Mouse (Mus musculus): Measurements from ENCODE around the gene Cldn6.

Gene Cldn6

GRCm38 (mm10) chr17:23675127-23675526 is 3.9 kb upstream of the Cldn6 start:
- no peak for DNase-seq (ENCODE audit: low spot score)

GRCm38 (mm10) chr17:23675564-23676281 is 3.3 kb upstream of the Cldn6 start:
- no peak for DNase-seq (ENCODE audit: low spot score)

GRCm38 (mm10) chr17:23676473-23677031 is 2.5 kb upstream of the Cldn6 start:
- DNase-seq (ENCODE audit: low spot score) = no peak

GRCm38 (mm10) chr17:23677236-23677679 is 1.8 kb upstream of the Cldn6 start, which contains the start of gene Tnfrsf12a:
Gene Tnfrsf12a (minus strand): TSS chr17:23677468.
- DNase-seq (ENCODE audit: low spot score) = peak; percentile 81

GRCm38 (mm10) chr17:23680336-23680735 is 1.3 kb downstream of the Cldn6 start:
- DNase-seq (ENCODE audit: low spot score) = no peak

DNA sequence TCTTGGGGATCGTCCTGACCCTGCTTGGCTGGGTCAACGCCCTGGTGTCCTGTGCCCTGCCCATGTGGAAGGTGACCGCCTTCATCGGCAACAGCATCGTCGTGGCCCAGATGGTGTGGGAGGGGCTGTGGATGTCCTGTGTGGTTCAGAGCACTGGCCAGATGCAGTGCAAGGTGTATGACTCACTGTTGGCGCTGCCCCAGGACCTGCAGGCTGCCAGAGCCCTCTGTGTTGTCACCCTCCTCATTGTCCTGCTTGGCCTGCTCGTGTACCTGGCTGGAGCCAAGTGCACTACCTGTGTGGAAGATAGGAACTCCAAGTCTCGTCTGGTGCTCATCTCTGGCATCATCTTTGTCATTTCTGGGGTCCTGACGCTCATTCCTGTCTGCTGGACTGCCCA is 2.0 kb downstream of the Cldn6 start:
- DNase-seq (ENCODE audit: low spot score) = no peak

GRCm38 (mm10) chr17:23682092-23682491 is 3.0 kb downstream of the Cldn6 start:
- DNase-seq (ENCODE audit: low spot score) = no peak

DNA sequence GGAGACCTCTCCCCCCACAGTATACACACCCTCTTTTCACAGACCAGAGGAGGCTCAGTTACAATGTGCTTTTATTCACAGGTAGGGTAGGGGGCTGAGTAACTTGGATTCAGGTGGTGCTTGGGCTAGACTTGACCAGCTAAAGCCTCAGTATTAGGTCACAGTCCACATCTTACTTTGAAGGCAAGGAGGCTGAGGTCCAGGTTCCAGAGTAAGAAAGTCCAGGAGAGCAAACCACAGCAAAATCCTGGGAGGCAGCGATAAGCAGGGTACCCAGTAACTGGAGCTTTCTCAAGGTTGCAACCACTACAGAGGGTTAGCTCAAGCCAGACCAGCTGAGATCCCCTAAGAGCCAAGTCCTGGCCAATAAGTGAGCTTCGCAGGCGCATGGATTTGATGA is 3.5 kb downstream of the Cldn6 start:
- no peak for DNase-seq (ENCODE audit: low spot score)

DNA sequence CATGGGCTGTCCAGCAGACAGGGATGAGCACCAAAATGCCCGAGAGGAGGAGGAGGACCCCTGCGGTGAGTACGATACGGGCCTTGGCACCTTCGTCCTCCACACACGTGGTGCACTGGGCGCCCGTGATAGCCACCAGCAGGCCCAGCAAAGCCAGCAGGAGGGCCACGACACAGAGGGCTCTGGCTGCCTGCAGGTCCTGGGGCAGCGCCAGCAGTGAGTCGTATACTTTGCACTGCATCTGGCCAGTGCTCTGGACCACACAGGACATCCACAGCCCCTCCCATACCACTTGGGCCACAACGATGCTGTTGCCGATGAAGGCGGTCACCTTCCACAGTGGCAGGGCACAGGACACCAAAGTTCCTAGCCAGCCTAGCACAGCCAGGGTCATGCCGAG is 4.2 kb downstream of the Cldn6 start:
- no peak for DNase-seq (ENCODE audit: low spot score)

- DNase-seq (ENCODE audit: low spot score) = no peak
Observed at GRCm38 (mm10) chr17:23683856-23684672, 5.0 kb downstream of the Cldn6 start, which contains the start of gene Cldn9. Gene Cldn9 (minus strand): TSS chr17:23684026.

GRCm38 (mm10) chr17:23694491-23694890 is 15.4 kb downstream of the Cldn6 start:
- no peak for DNase-seq (ENCODE audit: low spot score)

DNA sequence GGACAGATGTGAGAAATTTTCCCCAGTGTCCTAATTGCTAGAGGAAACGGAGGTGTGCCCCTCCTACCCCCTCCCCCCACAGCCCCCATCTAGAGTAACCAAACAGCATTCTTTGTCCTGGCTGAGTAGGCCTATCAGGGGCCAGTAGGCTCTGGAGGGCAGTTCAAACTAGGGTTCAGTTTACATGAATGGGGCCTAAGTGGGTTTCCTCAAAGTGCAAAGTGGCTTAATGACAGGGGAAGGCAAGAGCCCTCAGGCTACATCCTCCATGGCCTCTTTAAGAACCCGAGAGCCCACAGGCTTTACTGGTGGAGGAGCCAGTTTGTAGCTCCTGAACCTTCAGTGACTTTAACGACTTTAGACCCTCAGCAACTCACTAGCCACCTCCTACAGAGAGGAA is 16.8 kb downstream of the Cldn6 start:
- no peak for DNase-seq (ENCODE audit: low spot score)

GRCm38 (mm10) chr17:23699131-23700077 is 20.4 kb downstream of the Cldn6 start:
- DNase-seq (ENCODE audit: low spot score) = no peak

DNA sequence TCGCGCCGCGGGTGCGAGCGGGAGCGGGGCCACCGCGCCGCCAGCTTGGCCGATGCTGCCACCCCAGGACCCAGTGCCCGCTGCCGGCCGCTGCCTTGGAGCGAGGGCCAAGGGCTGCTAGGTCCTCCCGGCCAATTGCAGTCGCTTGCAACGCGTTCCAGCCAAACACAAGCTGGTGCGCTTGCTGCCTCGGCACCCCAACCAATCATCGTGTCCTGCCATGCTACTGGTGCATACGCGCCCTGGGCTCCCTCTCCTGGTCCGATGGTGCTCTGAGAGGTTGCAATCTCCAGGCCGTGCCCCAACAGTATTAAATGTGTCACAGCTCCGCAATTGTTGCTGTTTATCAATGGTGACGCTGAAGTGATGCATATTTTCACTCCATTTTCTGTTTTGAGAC is 21.0 kb downstream of the Cldn6 start:
- DNase-seq (ENCODE audit: low spot score) = peak; percentile 86

DNA sequence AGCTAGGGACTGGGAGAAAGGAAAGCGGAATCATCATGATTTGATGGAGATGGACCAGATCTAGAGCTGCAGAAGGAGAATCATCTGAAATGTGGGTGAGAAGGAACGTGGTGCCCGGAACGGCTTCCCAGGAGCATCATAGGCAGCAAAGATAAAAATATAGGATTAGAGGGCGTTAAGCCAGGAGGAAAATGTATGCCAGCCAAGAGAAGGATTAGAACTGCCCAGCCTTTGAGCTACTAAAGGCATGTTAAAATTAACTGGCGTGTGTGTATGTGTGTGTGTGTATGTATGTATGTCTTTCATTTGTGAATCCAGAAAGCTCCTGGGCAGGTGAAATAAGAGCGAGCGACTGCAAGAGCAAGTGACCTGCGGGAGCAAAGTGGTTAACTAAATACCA is 24.3 kb downstream of the Cldn6 start:
- DNase-seq (ENCODE audit: low spot score) = no peak

DNA sequence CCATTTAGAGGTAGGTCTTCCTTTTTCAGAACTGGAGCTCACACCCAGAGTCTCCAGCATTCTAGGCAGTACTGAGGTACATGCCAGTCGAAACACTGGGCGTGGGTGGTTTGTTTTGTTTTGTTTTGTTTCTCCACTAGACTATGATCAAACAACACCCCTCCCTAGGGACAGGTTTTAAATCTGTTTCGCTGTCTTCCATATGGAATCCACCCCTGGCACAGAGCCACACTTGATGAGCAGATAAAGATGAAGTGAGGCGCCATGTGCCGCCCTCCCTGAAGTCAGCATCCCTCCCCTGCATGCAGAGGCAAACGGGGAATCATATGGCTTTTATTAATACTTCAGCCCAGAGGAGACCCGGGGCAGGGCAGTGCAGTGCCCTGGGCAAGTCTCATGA is 25.7 kb downstream of the Cldn6 start:
- DNase-seq (ENCODE audit: low spot score) = no peak

DNA sequence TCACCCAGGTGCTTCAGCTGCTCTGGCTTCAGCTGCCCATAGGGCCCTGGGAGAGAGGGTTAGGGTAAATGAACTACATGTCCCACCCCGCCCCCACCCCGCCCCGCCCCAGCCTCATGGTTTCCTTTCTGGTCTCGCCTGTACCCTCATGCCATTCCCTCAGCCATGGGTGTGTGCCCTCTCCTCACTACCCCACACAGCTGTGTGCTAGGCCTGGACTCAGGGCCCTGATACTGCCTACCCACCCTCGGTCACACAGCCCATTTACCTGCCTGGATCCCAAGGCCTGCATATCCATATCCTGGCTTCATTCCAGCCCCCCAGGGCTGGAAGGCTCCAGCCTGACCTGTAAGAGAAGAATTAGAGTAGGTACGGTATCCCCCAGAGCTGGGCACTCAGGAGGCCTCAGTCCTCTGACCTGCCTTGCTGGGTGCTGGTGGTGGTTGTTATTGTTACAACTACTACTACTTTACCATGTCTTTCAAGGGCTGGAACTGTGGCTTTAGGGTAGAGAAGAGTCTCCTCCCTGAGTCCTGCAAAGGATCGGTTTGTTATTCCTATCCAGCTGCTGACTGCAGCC is 26.6 kb downstream of the Cldn6 start:
- no peak for DNase-seq (ENCODE audit: low spot score)

DNA sequence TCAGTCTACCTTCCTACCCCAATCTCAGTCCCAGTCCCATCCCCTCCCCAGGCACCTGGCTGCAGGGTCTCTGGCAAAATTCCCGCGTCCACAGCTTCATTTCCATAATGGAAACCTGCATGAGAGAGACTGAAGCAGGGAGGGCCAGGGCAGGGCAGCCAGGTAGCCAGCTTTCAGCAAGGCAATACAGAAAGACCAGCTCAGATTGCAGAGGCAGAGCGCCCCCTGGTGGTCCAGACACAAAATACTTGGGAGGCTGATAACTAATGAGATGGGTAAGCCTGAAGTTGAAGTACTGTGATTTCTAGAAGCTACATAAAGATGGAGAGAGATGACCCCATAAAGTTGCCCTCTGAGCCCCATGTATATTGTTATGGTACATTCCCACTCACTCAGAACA is 27.2 kb downstream of the Cldn6 start:
- DNase-seq (ENCODE audit: low spot score) = peak; percentile 62

DNA sequence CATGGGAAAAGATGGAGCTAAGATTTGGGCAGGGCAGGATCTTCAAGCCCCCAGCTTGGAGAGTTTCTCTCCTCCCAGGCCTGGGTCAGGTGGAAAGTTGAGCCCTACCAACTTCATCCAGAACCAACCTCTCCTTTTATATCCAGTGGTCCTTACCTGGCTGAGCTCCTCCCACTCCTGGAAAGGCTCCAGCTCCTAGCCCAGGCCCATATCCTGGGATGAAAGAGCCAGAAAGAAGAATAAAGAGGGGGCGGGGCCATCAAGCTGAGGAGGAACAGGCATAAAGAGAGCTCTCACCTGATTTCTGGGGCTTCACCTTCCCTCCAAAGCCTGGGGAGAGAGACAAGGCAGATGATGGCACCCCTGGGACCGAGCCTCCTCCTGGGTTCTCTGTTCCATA is 38.0 kb downstream of the Cldn6 start:
- no peak for DNase-seq (ENCODE audit: low spot score)

DNA sequence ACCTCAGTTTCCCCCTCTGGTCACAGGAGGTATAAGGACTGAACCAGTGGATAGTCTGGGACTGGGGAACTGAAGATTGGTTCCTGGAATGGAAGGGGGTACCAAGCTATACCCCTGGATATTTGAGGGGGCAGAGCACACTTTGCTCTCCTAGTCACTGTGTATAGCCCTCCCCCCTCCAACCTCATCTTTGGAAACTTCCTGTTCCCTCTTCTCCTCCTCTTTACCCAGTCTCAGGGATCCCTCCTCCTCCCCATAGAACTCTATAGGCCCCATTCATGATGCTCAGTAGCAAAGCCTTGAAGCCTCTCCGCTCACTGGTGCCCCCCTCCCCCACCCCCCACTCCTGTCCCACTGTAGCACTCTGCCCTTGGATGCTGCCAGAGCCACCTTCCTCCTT is 40.4 kb downstream of the Cldn6 start:
- DNase-seq (ENCODE audit: low spot score) = no peak

- no peak for DNase-seq (ENCODE audit: low spot score)
Observed at GRCm38 (mm10) chr17:23721886-23722285, 42.8 kb downstream of the Cldn6 start.
